Mouse (Mus musculus) cerebellum, postnatal 14 days (tissue): Measurements from ENCODE around the gene Insm1.

Experiments
- DNase-seq, 2 experiments: peaks; one replicate each; pipeline ENCODE4 v3.0.0; 2021; ENCODE audit warnings: mixed read lengths in 2 of 2

Gene Insm1

DNA sequence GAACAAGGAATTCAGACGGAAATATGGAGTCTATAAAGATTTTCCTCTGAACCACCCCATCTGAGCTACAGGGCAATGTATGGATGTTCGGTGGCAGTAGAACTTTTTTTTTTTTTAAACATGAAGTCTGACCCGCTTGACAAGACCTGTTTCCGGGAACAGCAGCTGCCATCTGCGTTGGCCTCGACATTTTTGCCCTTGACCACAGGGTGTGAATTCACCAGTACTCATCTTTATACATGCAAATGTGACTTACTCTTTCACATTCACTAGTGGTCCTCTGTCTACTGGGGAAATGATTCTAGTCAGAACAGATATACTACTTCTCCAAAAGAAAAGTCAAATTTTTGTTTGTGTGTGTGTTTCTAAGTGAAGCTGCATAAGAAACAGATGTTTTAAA is 4.1 kb downstream of the Insm1 start:
- DNase-seq = no peak

- DNase-seq = peak; percentile 42 to 52
Observed at GRCm38 (mm10) chr2:146226484-146226883, 4.8 kb downstream of the Insm1 start.

DNA sequence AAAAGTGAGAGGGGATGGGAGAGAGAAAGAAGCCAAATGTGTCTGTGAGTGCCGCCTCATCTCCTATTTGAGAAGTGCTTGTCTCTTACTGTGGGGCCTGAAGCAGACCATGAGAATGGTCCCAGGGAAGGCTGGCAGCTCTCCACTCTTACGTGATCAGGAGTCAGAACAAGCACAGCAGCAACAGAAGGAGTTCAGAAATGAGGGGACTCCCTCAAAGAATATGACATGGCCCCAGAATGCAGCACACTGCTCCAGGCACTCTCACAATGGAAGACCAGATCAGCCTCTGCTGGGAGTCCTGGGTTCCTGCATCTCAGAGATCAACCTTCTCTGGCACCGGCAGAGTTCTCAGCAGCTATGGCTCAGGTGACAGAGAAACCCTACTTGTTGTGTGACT is 5.9 kb downstream of the Insm1 start:
- DNase-seq = peak; percentile 42 to 61

DNA sequence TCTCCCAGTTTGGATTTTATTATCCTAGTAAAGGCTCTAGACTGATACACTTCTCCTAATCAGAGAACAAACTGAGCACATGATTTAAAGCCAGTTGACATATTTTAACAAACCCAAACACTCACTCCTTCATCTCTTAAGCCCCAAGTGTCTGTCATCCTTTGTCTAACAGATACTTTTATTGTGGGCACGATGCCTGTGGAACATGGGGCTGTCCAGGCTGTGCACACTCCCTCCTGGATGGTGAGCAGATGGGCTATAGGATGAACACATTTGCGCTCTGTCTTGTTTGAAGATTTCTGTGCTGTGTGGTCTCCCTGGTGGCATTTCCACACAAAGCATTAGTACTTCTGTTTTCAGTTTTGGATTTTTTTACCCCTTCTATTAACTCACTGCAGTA is 6.7 kb downstream of the Insm1 start:
- no peak for DNase-seq

DNA sequence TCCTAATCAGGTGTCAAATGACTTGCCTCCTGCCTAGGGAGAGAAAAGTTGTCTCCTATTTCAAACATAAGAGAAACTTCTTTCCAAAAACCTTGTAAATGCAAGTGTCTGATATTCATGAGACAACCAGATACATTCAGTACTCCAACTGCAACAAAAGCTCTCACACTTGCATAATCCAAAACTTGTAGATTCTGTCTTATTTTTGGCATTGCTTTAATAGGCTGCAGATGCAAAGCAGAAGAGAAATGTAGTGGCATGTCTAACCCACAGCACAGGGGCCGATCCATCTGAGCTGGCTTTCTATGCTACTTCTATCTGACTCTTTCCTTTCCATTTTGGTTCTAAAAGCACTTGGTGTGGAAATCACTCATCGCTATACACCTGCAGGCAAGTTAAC is 9.8 kb downstream of the Insm1 start:
- no peak for DNase-seq

DNA sequence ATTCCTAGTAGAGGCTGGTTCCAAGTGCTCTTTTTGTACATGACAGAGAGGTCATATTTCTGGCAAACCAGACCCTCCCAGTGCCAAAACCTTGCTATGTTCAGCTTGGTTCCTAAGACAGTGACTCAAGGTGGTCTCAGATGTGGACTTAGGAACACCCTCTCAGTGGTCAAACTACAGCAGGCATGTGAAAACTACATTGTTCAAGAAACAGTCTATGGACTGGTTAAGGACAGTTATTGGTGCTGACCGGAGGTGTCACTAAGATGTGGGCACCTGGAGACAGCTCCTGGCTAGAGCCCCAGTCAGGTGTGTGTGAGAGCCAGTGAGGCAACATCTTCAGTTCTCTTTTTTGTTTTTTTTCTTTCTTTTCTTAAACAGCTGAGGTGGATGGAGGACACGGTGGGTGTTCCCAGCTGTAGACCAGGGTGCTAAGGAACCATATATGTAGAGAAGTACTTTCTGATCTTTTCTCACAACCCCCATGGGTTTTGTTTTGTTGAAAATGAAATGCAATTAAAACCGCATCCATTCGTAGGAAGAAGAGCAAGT is 17.6 kb downstream of the Insm1 start:
- no peak for DNase-seq

- no peak for DNase-seq
Observed at GRCm38 (mm10) chr2:146244049-146244448, 22.3 kb downstream of the Insm1 start.

- DNase-seq = no peak
Observed at GRCm38 (mm10) chr2:146245401-146245800, 23.7 kb downstream of the Insm1 start.

GRCm38 (mm10) chr2:146246409-146247075 is 24.8 kb downstream of the Insm1 start:
- no peak for DNase-seq

DNA sequence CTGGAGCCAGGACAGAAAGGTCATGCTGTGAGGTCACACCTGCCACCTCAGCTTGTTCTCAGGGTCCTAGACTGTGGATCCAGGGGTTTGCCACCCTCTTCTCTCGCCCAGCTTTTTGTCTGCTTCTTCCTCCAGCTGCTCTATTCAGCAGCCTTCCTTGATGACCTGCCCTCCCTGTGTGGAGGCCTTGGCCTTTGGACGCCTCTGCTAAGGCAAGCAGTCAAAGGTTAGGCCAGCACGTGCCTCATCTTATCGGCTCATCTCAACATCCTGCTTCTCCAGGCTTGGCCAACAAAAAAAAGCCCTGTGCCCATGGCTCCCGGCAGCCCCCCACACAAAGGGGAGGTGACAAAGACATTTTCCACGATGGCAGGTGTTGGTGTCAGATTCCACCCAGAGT is 25.9 kb downstream of the Insm1 start:
- no peak for DNase-seq

DNA sequence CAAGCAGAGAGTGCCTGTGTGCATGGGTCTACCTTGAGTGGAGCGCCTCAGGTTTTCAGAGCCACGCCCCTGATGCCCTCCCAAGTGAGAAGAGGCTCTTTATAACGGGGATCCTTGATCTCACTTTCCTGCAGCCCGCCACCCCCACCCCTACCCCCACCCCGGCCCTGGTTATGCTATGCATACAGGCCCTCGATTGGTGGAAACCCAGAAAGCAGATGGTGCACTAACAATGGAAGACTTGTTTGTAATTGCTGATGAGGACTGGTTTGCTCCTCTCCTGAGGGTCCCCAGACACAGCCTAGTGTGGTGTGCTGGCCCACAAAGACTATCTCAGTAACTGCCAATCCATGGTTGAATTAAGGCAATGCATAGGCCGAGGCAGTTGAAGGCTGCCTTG is 27.3 kb downstream of the Insm1 start:
- no peak for DNase-seq

GRCm38 (mm10) chr2:146250236-146250904 is 28.6 kb downstream of the Insm1 start:
- peak; percentile 69 to 75 for DNase-seq

DNA sequence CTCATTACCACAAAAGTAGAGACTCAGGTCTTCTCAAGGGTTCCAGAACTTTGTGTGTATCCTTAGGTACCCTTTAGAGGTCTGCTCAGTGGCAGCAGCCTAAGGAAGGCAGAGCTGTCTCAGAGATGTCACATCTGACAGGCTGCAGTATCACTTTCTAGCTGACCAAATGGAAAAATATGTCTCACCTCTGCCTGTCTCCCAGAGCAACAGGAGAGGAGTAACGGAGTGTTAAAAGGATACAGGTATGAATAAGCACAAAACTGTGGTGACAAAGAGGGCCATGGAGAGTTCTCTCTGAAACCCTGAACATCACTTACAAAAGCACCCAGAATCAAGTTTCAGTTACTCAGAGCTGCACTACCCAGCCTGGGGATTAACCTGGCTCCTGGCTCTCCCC is 32.7 kb downstream of the Insm1 start:
- DNase-seq = no peak

GRCm38 (mm10) chr2:146255636-146256035 is 33.9 kb downstream of the Insm1 start:
- DNase-seq = no peak

GRCm38 (mm10) chr2:146256321-146256875 is 34.7 kb downstream of the Insm1 start:
- DNase-seq = peak; percentile 82 to 85

GRCm38 (mm10) chr2:146257037-146257436 is 35.3 kb downstream of the Insm1 start:
- peak; percentile 39 to 41 for DNase-seq

DNA sequence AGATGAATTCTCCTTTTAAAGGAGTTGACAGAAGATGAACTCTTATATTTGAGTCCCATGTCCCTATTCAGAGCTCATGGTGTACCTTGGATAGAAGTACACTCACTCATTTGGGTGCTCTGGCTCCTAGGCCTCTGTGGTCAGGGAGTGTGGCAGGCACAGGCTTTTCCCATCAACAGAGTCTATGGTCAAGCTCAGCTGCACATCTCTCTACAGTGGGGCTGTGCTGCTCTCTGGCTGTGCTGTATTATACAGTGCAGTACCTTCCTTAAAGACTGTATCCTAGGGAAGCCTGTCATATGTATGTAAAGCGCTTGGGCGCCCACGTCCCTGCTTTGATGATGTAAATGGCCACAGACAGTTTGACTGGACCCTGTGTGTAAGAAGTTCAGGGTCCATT is 35.9 kb downstream of the Insm1 start:
- DNase-seq = peak in 1 of 2 experiments; percentile 24

- peak; percentile 59 to 66 for DNase-seq
Observed at GRCm38 (mm10) chr2:146258736-146259469, 37.2 kb downstream of the Insm1 start.

DNA sequence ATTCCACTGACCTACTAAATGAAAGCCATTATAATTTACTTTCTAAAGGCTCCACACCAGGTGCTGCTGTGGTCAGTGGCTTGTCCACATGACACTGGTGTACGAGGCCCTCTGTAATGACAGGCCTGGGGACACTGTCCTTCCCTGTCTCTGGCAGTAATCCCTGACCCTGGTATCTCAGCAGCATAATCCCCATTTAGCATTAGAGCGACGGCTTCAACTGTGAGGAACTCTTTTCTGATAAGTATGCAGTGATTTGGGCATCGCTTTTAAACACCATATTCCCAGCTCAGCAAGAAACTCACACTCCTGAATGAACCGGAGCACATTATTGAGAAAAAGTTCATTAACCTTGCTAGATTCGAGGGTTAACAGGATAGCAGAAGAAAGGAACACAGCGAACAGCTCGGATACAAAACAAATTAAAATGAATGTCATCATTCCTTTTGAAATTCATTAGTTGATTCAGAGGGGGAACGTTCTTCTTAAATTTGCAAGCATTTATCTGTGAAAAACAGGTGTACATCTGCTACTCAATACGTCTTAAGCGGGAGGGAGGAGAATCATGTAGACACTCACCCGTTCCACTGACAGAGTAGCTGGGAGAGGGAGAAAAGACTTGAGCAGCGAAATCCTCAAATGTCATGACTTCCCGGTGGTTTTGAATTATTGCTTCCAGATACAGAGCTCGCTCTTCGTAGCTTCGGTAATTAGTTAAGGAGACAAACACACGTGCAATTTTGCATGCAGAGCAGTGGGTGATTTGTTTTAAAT is 38.3 kb downstream of the Insm1 start:
- DNase-seq = peak in 1 of 2 experiments; percentile 40

DNA sequence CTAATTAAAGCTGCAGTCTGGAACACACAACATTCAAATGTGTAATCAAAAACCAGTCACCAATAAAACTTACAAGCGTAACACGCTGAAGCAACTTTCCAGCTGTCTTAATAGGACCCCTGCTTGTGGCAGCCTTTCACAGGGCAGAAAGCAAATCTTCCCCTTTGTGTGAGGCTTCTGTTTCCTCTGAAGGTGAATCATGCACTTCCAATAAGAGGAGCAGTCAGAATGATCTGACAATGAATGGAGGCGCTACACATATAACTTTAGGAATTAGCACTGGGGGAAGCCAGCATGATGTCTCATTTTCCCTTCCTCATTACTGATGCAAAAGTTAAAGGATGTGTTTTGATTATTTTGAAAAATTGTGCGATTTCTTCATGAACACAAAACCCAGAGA is 39.4 kb downstream of the Insm1 start:
- DNase-seq = no peak

GRCm38 (mm10) chr2:146262215-146262614 is 40.5 kb downstream of the Insm1 start:
- peak; percentile 62 to 66 for DNase-seq

DNA sequence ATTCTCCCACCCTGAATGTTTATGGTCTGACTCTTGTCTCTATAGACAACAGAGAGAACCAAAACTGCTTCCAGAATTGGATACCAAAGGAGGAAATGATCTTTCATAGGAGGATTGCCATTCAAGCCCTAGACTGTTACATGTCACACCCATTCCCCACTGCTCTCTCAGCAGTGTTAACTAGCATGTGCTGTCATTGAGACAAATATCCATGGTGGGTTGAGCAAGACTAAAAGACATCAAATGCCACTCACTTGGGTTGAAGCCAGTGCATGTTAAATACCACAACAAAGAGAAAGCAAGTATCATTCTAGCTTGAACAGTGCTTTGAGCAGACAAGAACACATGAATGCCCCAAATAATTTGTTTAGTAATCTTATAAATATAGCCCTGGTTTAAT is 41.2 kb downstream of the Insm1 start:
- DNase-seq = no peak
